Comparison of ENCODE assay signal across 12 mouse cellular contexts in genomic region chr2:119161247-119161646, GRCm38 (mm10). TPM values are rescaled to one million over a fixed set of nuclear protein-coding genes. Genes with fewer than 3 reads are reported as not detected.
DNase-seq lines count a peak whose midpoint lies in the region; ATAC-seq lines count a peak whose summit lies in the region.
"Had no signal": no experiment of that assay in that cellular context is flagged by ENCODE, and none has a peak within 500 bp of the region (broad histone marks: within the 10 kb centered on the region; RNA-seq: fewer than 3 reads in every experiment).

No protein-coding gene starts in this region.

- H3K4me2 ChIP-seq in heart, embryonic 16.5 days (ENCODE audit: low read depth, low read length) = no peak overlapping the region

- H3K27me3 ChIP-seq in embryonic facial prominence, embryonic 10.5 days (replicated peaks; ENCODE audit: low read depth, poor library complexity, severe bottlenecking) = peaks cover 24% of the 10 kb centered on the region
- H3K27me3 ChIP-seq in heart, embryonic 16.5 days (ENCODE audit: control insufficient read depth, insufficient read depth, low read length) = no peaks in the 10 kb centered on the region

- no peaks in the 10 kb centered on the region for H3K9me3 ChIP-seq in embryonic facial prominence, embryonic 10.5 days
- no peaks in the 10 kb centered on the region for H3K9me3 ChIP-seq in heart, embryonic 16.5 days (replicated peaks; ENCODE audit: control insufficient read depth, low read length)

- H3K36me3 ChIP-seq in embryonic facial prominence, embryonic 10.5 days (replicated peaks) = no peaks in the 10 kb centered on the region
- no peaks in the 10 kb centered on the region for H3K36me3 ChIP-seq in heart, embryonic 16.5 days (ENCODE audit: control insufficient read depth, insufficient read depth)

- DNase-seq in heart, adult 18-20 months = peak; percentile 28 to 40
- no peak for DNase-seq in heart, adult 8-10 months (ENCODE audit: low spot score)
- no peak for DNase-seq in embryonic facial prominence, embryonic 10.5 days (ENCODE audit: low spot score)
- peak; percentile 57 to 78 for DNase-seq in kidney, postnatal 25 days
- DNase-seq in left cerebral cortex, postnatal 25 days (ENCODE audit: low spot score in 2 of 2) = no peak
- no peak for DNase-seq in spleen, postnatal 4 days (ENCODE audit: low spot score in 2 of 2)
- no peak for DNase-seq in spleen, postnatal 10 days (ENCODE audit: low spot score in 2 of 2)
- DNase-seq: cerebellum, adult 9-10 months; left cerebral cortex, postnatal 4 days; thymus, postnatal 4 days had no signal

- peak overlapping the region; percentile 44; the same call in 1 of the 2 replicates for H3K27ac ChIP-seq in embryonic facial prominence, embryonic 10.5 days (replicated peaks)
- H3K27ac ChIP-seq in heart, embryonic 16.5 days (ENCODE audit: low read length) = peak overlapping the region; percentile 59
- H3K27ac ChIP-seq: macrophage had no signal

- intact Hi-C loops in left cerebral cortex, postnatal 25 days (cut with DNase I) = no loop called here

- H3K9ac ChIP-seq in heart, embryonic 16.5 days (ENCODE audit: low read length) = peak overlapping the region; percentile 25

- H3K4me1 ChIP-seq in embryonic facial prominence, embryonic 10.5 days = peaks cover 17% of the 10 kb centered on the region
- peaks cover 13% of the 10 kb centered on the region for H3K4me1 ChIP-seq in heart, embryonic 16.5 days (ENCODE audit: control insufficient read depth, insufficient read depth, low read length)

- 53% methylated on average over 2 of the region's 2 CpGs for whole genome bisulfite sequencing in embryonic facial prominence, embryonic 10.5 days
- 24% methylated on average over 2 of the region's 2 CpGs for WGBS in heart, embryonic 16.5 days

- 0 out of 2 replicates have a peak, but pooled peaks have one; percentile 38 for ATAC-seq in heart, embryonic 16.5 days (replicated peaks; ENCODE audit: extremely low read depth, insufficient read depth, low FRiP score)

- no peak overlapping the region for H3K4me3 ChIP-seq in embryonic facial prominence, embryonic 10.5 days
- H3K4me3 ChIP-seq in heart, embryonic 16.5 days (ENCODE audit: low read length) = no peak overlapping the region

RNA-seq across cellular contexts. Expression of gene Rmdn3, which starts 4.4 kb away (rescaled TPM):
- total RNA-seq in heart, adult 18-20 months (2021) = 10 to 100 TPM; 19.4 to 20.4 TPM
- 10 to 100 TPM; 15.3 to 25.2 (median 17.5) TPM for total RNA-seq in heart, adult 8-10 months (2022)
- 47.3 and 50.7 TPM in 2 replicates for polyA plus RNA-seq in embryonic facial prominence, embryonic 10.5 days (2016; fragmentation: Nextera tagmentation; extraction: Ambion mirVana)
- polyA plus RNA-seq in heart, embryonic 16.5 days (2015; fragmentation: Nextera tagmentation; extraction: Ambion mirVana) = 27.0 and 28.4 TPM in 2 replicates
- 10 to 100 TPM; 56.5 to 62.4 TPM for total RNA-seq in left cerebral cortex, postnatal 25 days (2021)

RNA-seq across cellular contexts. Expression of gene Gchfr, which starts 6.3 kb away (rescaled TPM):
- total RNA-seq in heart, adult 18-20 months (2021) = 10 to 100 TPM; 13.1 to 14.1 TPM
- 10 to 100 TPM; 10.9 to 12.5 (median 11.4) TPM for total RNA-seq in heart, adult 8-10 months (2022)
- polyA plus RNA-seq in embryonic facial prominence, embryonic 10.5 days (2016; fragmentation: Nextera tagmentation; extraction: Ambion mirVana) = 5.3 and 6.1 TPM in 2 replicates
- polyA plus RNA-seq in heart, embryonic 16.5 days (2015; fragmentation: Nextera tagmentation; extraction: Ambion mirVana) = 5.5 and 6.9 TPM in 2 replicates
- total RNA-seq in left cerebral cortex, postnatal 25 days (2021) = not detected
- total RNA-seq: left cerebral cortex, postnatal 4 days had no signal
- polyA plus RNA-seq: macrophage had no signal

RNA-seq across cellular contexts. Expression of gene Gm14137, which starts 13.1 kb away (rescaled TPM):
- total RNA-seq in heart, adult 18-20 months (2021) = not detected
- not detected for total RNA-seq in heart, adult 8-10 months (2022)
- 0.77 and 1.0 TPM in 2 replicates for polyA plus RNA-seq in embryonic facial prominence, embryonic 10.5 days (2016; fragmentation: Nextera tagmentation; extraction: Ambion mirVana)
- 0.35 and 0.46 TPM in 2 replicates for polyA plus RNA-seq in heart, embryonic 16.5 days (2015; fragmentation: Nextera tagmentation; extraction: Ambion mirVana)
- not detected for total RNA-seq in left cerebral cortex, postnatal 25 days (2021)
- total RNA-seq: left cerebral cortex, postnatal 4 days had no signal
- polyA plus RNA-seq: macrophage had no signal

RNA-seq across cellular contexts. Expression of gene Zfyve19, which starts 47.2 kb away (rescaled TPM):
- 10 to 100 TPM; 13.6 to 15.0 TPM for total RNA-seq in heart, adult 18-20 months (2021)
- 10 to 100 TPM in 2 of 4 experiments, 1 to 10 TPM in 2; 7.8 to 14.3 (median 10.0) TPM for total RNA-seq in heart, adult 8-10 months (2022)
- polyA plus RNA-seq in embryonic facial prominence, embryonic 10.5 days (2016; fragmentation: Nextera tagmentation; extraction: Ambion mirVana) = 52.9 and 58.5 TPM in 2 replicates
- polyA plus RNA-seq in heart, embryonic 16.5 days (2015; fragmentation: Nextera tagmentation; extraction: Ambion mirVana) = 36.8 and 37.9 TPM in 2 replicates
- total RNA-seq in left cerebral cortex, postnatal 25 days (2021) = 10 to 100 TPM; 28.8 to 32.2 TPM

RNA-seq across cellular contexts. Expression of gene Dnajc17, which starts 47.3 kb away (rescaled TPM):
- 1 to 10 TPM; 7.3 to 7.6 TPM for total RNA-seq in heart, adult 18-20 months (2021)
- 10 to 100 TPM in 1 of 4 experiments, 1 to 10 TPM in 3; 7.6 to 11.2 (median 9.0) TPM for total RNA-seq in heart, adult 8-10 months (2022)
- 25.2 and 25.4 TPM in 2 replicates for polyA plus RNA-seq in embryonic facial prominence, embryonic 10.5 days (2016; fragmentation: Nextera tagmentation; extraction: Ambion mirVana)
- polyA plus RNA-seq in heart, embryonic 16.5 days (2015; fragmentation: Nextera tagmentation; extraction: Ambion mirVana) = 10.5 and 11.2 TPM in 2 replicates
- 10 to 100 TPM; 16.4 to 18.5 TPM for total RNA-seq in left cerebral cortex, postnatal 25 days (2021)

Comparison
In these comparisons a context has a peak if more than half of its experiments do, and no peak if none do; other contexts are left out.
1. DNase-seq: peak in heart, adult 18-20 months (2 of 2) and kidney, postnatal 25 days (2 of 2); none in heart, adult 8-10 months (single experiment), embryonic facial prominence, embryonic 10.5 days (single experiment), left cerebral cortex, postnatal 25 days (0 of 2), spleen, postnatal 4 days (0 of 2) and spleen, postnatal 10 days (0 of 2).
2. RNA of gene Gchfr, which starts 6.3 kb away (total RNA-seq): 13.1 to 14.1 TPM in heart, adult 18-20 months and 10.9 to 12.5 TPM in heart, adult 8-10 months; not detected in left cerebral cortex, postnatal 25 days; every median in the first group is over 10 times any median in the second.